Mouse (Mus musculus): ENCODE measurements around the gene Gnaq. TPM values are rescaled to one million over a fixed set of nuclear protein-coding genes. Genes with fewer than 3 reads are reported as not detected.

Gnaq gene
- polyA plus RNA-seq, 1 experiment from 2014 or later: 15.7 TPM

GRCm38 (mm10) chr19:16322986-16323385 lies 190.4 kb downstream of the Gnaq start:
- H3K4me1 ChIP-seq (replicated peaks): peaks cover 30% of the 10 kb centered on the region
- ATAC-seq (replicated peaks; ENCODE audit: insufficient number of reproducible peaks, insufficient read depth, low FRiP score, low read depth): no peak
- H3K27me3 ChIP-seq: no peaks in the 10 kb centered on the region
- H3K36me3 ChIP-seq: no peaks in the 10 kb centered on the region
- no peaks in the 10 kb centered on the region for H3K9me3 ChIP-seq (replicated peaks)
- no peak overlapping the region for H3K4me3 ChIP-seq
- H3K4me2 ChIP-seq: no peak overlapping the region
- no peak overlapping the region for H3K9ac ChIP-seq
- WGBS: 82% methylated on average over 6 of the region's 6 CpGs
- H3K27ac ChIP-seq: no peak overlapping the region

DNA sequence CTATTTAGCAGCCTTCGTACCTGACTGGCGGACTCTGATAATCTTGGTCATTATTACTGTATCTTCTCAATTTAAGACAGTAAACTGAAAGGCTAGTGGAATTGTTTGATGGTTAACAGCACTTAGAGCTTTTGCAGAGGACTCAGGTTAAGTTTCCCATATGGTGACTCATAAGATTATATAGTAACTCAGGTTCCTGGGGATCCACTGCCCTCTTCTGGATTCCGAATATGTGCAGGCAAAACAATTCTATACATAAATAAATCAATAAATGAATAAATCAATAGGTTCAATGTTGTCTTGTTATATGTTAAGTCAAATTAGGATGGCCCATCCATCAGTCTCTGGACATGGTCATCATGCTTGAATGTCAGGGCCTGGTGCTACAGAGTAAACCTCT lies 191.6 kb downstream of the Gnaq start:
- WGBS: 90% methylated on average over 3 of the region's 3 CpGs
- ATAC-seq (replicated peaks; ENCODE audit: insufficient number of reproducible peaks, insufficient read depth, low FRiP score, low read depth): no peak
- Histone ChIP-seq H3K9ac (no peak overlapping the region), H3K9me3 (replicated peaks) (no peaks in the 10 kb centered on the region), H3K4me2 (no peak overlapping the region), H3K4me1 (replicated peaks) (peaks cover 35% of the 10 kb centered on the region), H3K27ac (no peak overlapping the region), H3K4me3 (no peak overlapping the region), H3K27me3 (no peaks in the 10 kb centered on the region), H3K36me3 (no peaks in the 10 kb centered on the region)

DNA sequence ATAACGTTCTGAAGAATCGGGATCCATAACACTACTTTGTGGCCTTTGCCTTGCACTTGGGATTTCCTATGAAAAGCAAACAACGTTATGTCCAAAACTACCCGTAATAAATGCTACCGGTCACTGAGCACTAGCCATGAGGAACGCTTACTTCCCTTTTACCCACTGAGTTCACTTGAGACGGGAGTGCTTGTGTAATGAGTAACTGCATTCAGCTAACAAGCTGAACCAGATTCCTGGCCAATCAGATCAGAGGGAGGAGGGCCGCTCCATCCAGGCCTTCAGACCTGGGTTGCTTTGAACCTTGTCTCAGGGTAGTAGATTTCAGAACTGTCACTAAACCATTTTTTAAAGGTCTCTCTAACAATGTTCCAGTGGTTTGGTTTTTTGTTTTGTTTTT lies 193.3 kb downstream of the Gnaq start:
- ATAC-seq (replicated peaks; ENCODE audit: insufficient number of reproducible peaks, insufficient read depth, low FRiP score, low read depth): peak; percentile 44; the same call in 1 of the 2 replicates
- Histone ChIP-seq H3K36me3 (no peaks in the 10 kb centered on the region), H3K9ac (no peak overlapping the region), H3K27ac (no peak overlapping the region), H3K27me3 (no peaks in the 10 kb centered on the region), H3K4me2 (no peak overlapping the region), H3K4me3 (no peak overlapping the region), H3K9me3 (replicated peaks) (no peaks in the 10 kb centered on the region), H3K4me1 (replicated peaks) (peaks cover 46% of the 10 kb centered on the region)
- 44% methylated on average over 8 of the region's 8 CpGs for WGBS

DNA sequence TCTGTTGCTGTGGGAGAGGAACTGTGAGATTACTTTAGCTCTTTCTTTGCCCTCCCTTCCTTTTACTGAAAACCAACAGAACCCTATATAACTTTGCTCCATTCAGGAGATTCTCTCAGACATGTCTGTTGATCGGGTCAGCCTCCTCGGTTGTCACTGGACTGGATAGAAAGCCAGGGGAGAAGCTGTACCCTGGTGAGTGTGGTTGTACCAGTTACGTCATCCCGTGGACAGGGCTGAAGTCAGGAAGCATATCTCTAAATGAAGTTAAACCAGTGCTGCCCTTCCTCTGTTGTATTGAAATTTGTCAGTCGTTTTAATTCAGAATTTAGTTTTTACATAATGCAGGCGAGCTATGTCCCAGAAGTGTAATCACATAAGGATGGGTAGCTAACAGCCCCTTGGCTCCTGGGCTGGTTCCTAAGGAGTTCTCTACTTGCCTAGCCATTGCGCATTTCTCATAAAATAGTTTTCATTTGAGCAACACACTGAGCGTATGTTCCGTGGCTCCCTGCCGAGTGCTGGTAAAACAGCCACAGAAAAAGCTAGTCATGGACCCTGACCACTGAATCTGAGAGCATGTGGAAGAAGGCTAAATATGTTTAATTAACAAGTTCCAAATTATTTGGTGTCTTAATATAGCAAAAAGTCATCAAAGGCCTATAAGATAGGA lies 194.9 kb downstream of the Gnaq start:
- Histone ChIP-seq H3K4me3 (no peak overlapping the region), H3K4me2 (no peak overlapping the region), H3K4me1 (replicated peaks) (peaks cover 46% of the 10 kb centered on the region), H3K27ac (peak overlapping the region; percentile 33), H3K9me3 (replicated peaks) (no peaks in the 10 kb centered on the region), H3K36me3 (no peaks in the 10 kb centered on the region), H3K9ac (no peak overlapping the region), H3K27me3 (no peaks in the 10 kb centered on the region)
- no peak for ATAC-seq (replicated peaks; ENCODE audit: insufficient number of reproducible peaks, insufficient read depth, low FRiP score, low read depth)
- WGBS: 68% methylated on average over 10 of the region's 10 CpGs

- Histone ChIP-seq H3K27me3 (no peaks in the 10 kb centered on the region), H3K27ac (peak overlapping the region; percentile 33; the same call in 1 of the 2 replicates), H3K4me3 (no peak overlapping the region), H3K4me1 (replicated peaks) (peaks cover 46% of the 10 kb centered on the region), H3K9ac (no peak overlapping the region), H3K9me3 (replicated peaks) (no peaks in the 10 kb centered on the region), H3K4me2 (no peak overlapping the region), H3K36me3 (no peaks in the 10 kb centered on the region)
- ATAC-seq (replicated peaks; ENCODE audit: insufficient number of reproducible peaks, insufficient read depth, low FRiP score, low read depth): no peak
- WGBS: 43% methylated on average over 7 of the region's 7 CpGs
These were observed 195.6 kb downstream of the Gnaq start for GRCm38 (mm10) chr19:16328074-16328850.

- H3K4me1 ChIP-seq (replicated peaks): peaks cover 46% of the 10 kb centered on the region
- no peaks in the 10 kb centered on the region for H3K9me3 ChIP-seq (replicated peaks)
- H3K27ac ChIP-seq: no peak overlapping the region
- ATAC-seq (replicated peaks; ENCODE audit: insufficient number of reproducible peaks, insufficient read depth, low FRiP score, low read depth): no peak
- H3K27me3 ChIP-seq: no peaks in the 10 kb centered on the region
- H3K4me2 ChIP-seq: no peak overlapping the region
- no peak overlapping the region for H3K4me3 ChIP-seq
- 0 out of 2 replicates have a peak, but pooled peaks cover 1% of the 10 kb centered on the region for H3K36me3 ChIP-seq
- no peak overlapping the region for H3K9ac ChIP-seq
These were observed 196.4 kb downstream of the Gnaq start for GRCm38 (mm10) chr19:16329056-16329455.

DNA sequence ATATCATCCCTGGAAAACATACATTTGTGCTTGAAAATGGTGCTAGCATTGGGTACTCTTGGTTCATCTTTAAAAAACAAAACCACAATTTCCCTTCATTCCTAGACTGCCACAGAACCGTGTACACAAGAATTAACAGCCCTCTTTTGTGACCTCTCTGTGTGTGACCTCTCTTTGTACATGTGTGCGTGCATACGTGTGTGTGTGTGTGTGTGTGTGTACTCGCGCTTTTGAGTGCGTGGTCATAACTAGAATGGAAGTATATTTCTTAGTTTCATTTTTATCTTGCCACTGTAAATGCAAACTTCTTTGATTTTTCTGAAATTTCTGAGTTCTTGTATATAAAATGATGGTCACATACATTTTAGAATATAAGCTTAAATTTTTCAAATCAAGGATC lies 197.0 kb downstream of the Gnaq start:
- no peaks in the 10 kb centered on the region for H3K9me3 ChIP-seq (replicated peaks)
- H3K27me3 ChIP-seq: no peaks in the 10 kb centered on the region
- no peak overlapping the region for H3K9ac ChIP-seq
- H3K4me3 ChIP-seq: no peak overlapping the region
- no peak for ATAC-seq (replicated peaks; ENCODE audit: insufficient number of reproducible peaks, insufficient read depth, low FRiP score, low read depth)
- WGBS: 86% methylated on average over 6 of the region's 6 CpGs
- peaks cover 6% of the 10 kb centered on the region; the same call in 1 of the 2 replicates for H3K36me3 ChIP-seq
- no peak overlapping the region for H3K27ac ChIP-seq
- peaks cover 46% of the 10 kb centered on the region for H3K4me1 ChIP-seq (replicated peaks)
- no peak overlapping the region for H3K4me2 ChIP-seq

- Histone ChIP-seq H3K9me3 (replicated peaks) (no peaks in the 10 kb centered on the region), H3K36me3 (peaks cover 6% of the 10 kb centered on the region; the same call in 1 of the 2 replicates), H3K9ac (no peak overlapping the region), H3K27me3 (no peaks in the 10 kb centered on the region), H3K27ac (peak overlapping the region; percentile 56), H3K4me2 (peak overlapping the region; percentile 8), H3K4me1 (replicated peaks) (peaks cover 46% of the 10 kb centered on the region), H3K4me3 (no peak overlapping the region)
- 35% methylated on average over 7 of the region's 7 CpGs for WGBS
- peak; percentile 69; the same call in 1 of the 2 replicates for ATAC-seq (replicated peaks; ENCODE audit: insufficient number of reproducible peaks, insufficient read depth, low FRiP score, low read depth)
These were observed 197.5 kb downstream of the Gnaq start for GRCm38 (mm10) chr19:16330161-16330560.

DNA sequence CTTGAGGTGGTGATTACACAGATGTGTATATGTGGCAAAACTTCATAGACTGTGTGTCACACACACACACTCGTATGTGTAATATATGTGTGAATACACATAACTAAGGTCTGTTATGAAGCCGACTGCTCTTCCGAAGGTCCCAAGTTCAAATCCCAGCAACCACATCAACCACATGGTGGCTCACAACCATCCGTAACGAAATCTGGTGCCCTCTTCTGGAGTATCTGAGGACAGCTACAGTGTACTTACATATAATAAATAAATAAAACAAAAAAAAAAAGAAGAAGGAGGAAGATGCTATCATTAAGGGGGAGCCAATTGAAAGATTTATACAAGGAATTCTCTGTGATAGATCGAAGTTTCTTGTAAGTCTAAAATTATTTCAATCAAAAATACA lies 198.4 kb downstream of the Gnaq start:
- H3K27ac ChIP-seq: no peak overlapping the region
- H3K27me3 ChIP-seq: no peaks in the 10 kb centered on the region
- no peaks in the 10 kb centered on the region for H3K9me3 ChIP-seq (replicated peaks)
- H3K9ac ChIP-seq: no peak overlapping the region
- 93% methylated on average over 6 of the region's 6 CpGs for WGBS
- H3K4me3 ChIP-seq: no peak overlapping the region
- H3K4me2 ChIP-seq: no peak overlapping the region
- H3K36me3 ChIP-seq: peaks cover 6% of the 10 kb centered on the region; the same call in 1 of the 2 replicates
- no peak for ATAC-seq (replicated peaks; ENCODE audit: insufficient number of reproducible peaks, insufficient read depth, low FRiP score, low read depth)
- H3K4me1 ChIP-seq (replicated peaks): peaks cover 39% of the 10 kb centered on the region

- Histone ChIP-seq H3K4me3 (no peak overlapping the region), H3K4me1 (replicated peaks) (0 out of 2 replicates have a peak, but pooled peaks cover 3% of the 10 kb centered on the region), H3K4me2 (no peak overlapping the region), H3K9me3 (replicated peaks) (no peaks in the 10 kb centered on the region), H3K36me3 (peaks cover 6% of the 10 kb centered on the region; the same call in 1 of the 2 replicates), H3K9ac (no peak overlapping the region), H3K27ac (no peak overlapping the region), H3K27me3 (no peaks in the 10 kb centered on the region)
- ATAC-seq (replicated peaks; ENCODE audit: insufficient number of reproducible peaks, insufficient read depth, low FRiP score, low read depth): no peak
- WGBS: 69% methylated on average over 9 of the region's 9 CpGs
These were observed 205.4 kb downstream of the Gnaq start for GRCm38 (mm10) chr19:16337866-16338530.

DNA sequence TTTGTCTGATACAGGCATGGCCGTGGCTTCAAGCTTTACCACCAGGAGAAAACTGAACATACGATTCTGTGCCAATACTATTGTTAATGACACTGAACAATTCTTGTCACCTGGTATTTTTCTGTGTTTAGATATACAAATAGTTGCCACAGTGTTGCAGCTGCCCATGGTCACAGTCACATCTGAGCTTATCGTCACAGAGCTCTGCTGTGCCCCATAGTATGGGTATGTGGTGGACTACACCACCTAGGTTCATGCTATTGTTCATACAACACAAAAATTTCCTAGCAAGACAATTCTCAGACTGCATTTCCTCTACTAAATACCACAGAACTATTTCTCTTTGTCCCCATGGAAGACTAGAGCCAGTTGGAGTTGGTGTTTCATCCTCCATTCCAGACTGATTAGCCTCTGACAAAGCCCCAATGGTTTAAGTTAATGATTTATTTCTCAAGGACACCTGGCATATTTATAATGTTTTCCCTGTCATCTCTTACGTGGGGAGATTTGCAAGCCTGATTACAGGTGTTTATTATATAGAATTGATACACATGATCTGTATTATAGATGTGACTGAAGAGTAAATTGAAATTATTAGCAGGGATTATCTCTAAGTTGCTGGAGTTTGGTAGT lies 207.4 kb downstream of the Gnaq start:
- 0 out of 2 replicates have a peak, but pooled peaks cover 3% of the 10 kb centered on the region for H3K4me1 ChIP-seq (replicated peaks)
- H3K36me3 ChIP-seq: no peaks in the 10 kb centered on the region
- no peak overlapping the region for H3K4me2 ChIP-seq
- H3K9me3 ChIP-seq (replicated peaks): no peaks in the 10 kb centered on the region
- ATAC-seq (replicated peaks; ENCODE audit: insufficient number of reproducible peaks, insufficient read depth, low FRiP score, low read depth): no peak
- no peak overlapping the region for H3K27ac ChIP-seq
- no peak overlapping the region for H3K4me3 ChIP-seq
- no peak overlapping the region for H3K9ac ChIP-seq
- H3K27me3 ChIP-seq: no peaks in the 10 kb centered on the region
- WGBS: 88% methylated on average over 4 of the region's 4 CpGs
